Mouse (Mus musculus): Measurements from ENCODE around the gene Atrip. TPM values are rescaled to one million over a fixed set of nuclear protein-coding genes. Genes with fewer than 3 reads are reported as not detected.
A peak's percentile ranks its signal among the peaks of the same experiment; 100 is the strongest.

The Atrip gene
- polyA plus RNA-seq, 1 experiment: 10.2 TPM

DNA sequence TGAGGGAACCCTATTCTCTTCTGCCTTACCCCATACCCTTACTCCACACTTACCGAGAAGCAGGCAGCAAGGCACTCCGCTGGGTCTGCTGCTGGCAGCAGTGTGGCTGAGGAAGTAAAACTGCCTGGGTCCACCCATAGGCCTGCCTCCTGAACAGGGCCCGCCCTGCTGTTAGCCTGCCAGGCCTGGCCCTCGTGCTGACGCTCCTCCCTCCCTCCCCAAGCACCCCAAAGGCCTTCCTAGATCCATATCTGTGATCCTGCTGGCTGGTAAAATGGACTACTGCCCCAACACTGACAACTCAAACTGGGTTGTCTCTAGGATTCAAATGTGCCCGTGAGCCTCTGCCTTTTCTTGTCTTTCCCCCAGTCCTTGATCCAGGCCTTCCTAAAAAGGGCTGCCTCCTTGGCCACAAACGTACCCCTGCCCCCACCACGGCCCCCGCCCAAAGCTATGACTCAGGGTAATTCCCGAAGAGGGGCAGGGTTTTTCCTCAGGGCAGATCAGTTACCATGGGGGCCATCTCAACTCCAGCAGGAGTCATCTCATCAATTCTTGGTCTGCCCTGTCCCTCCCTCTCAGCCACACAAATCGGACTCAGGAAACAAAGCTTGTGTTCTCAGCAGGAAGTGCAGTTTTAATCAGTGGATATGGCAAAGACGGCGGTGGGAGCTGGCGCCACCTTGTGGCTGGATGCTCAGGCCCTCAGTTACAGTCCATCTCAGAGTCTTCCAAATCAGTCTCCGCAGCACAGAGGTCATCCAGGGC is 14.6 kb downstream of the Atrip start, which contains the start of gene Trex1:
Gene Trex1 (minus strand): TSS at position 599 of the 768 bp plus-strand sequence.
- H3K4me1 ChIP-seq (ENCODE audit: control insufficient read depth, insufficient read depth, low read length): peaks cover 11% of the 10 kb centered on the region
- H3K4me3 ChIP-seq (replicated peaks; ENCODE audit: control insufficient read depth, low read depth, low read length): peak within 1 kb of the TSS; percentile 61
- 2% methylated on average over 15 of the region's 15 CpGs for WGBS
- peak within 1 kb of the TSS; percentile 78 for H3K27ac ChIP-seq (ENCODE audit: control insufficient read depth, insufficient read depth, low read depth, low read length, poor library complexity)
- peak; percentile 99 for TF ChIP-seq CTCF (IDR thresholded peaks at IDR 0.05; ENCODE audit: control insufficient read depth, insufficient read depth, low read length)
- TF ChIP-seq POLR2A (IDR thresholded peaks at IDR 0.05; ENCODE audit: borderline replicate concordance, control insufficient read depth, low read depth, low read length): peak; percentile 99

DNA sequence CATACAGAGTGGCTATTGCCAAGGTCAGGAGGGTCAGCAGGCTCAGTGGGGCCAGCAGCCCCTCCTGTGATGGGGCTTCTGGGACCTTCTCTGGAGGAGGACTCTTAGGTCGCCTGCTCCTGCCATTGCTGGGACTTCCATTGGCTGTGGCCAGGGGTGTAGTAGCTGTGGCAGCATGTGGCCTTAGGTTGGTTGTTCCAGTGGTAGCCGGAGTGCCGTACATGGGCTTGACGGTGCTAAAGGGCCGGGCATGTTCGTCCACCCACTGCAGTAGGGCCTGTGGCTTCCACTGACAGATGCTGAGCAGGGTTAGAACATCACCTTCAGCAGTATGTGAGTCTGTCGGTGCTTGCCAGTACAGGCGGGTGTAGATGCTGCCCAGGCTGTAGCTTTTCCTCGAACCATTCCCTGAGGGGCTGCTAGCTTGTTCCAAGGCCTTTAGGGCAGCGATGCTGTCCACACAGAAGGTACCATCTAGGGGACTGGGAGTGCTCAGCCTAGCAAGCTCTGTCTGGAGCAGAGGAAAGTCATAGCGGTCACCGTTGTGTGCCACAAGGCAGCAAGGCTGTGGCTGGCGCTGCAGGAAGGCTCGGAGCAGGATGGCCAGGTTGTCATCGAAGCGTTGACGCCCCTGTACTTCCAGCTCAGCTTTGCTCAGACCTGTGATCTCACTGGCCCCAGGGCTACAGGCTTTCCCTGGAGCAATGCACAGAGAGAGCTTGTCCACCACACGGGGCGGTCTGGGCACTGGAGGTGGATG is 15.7 kb downstream of the Atrip start:
- TF ChIP-seq POLR2A (IDR thresholded peaks at IDR 0.05; ENCODE audit: borderline replicate concordance, control insufficient read depth, low read depth, low read length): peak; percentile 36; the same call in 1 of the 2 replicates
- TF ChIP-seq CTCF (IDR thresholded peaks at IDR 0.05; ENCODE audit: control insufficient read depth, insufficient read depth, low read length): no peak
- peak overlapping the region; percentile 61 for H3K4me3 ChIP-seq (replicated peaks; ENCODE audit: control insufficient read depth, low read depth, low read length)
- peak overlapping the region; percentile 78 for H3K27ac ChIP-seq (ENCODE audit: control insufficient read depth, insufficient read depth, low read depth, low read length, poor library complexity)
- peaks cover 11% of the 10 kb centered on the region for H3K4me1 ChIP-seq (ENCODE audit: control insufficient read depth, insufficient read depth, low read length)
- 69% methylated on average over 19 of the region's 19 CpGs for WGBS

DNA sequence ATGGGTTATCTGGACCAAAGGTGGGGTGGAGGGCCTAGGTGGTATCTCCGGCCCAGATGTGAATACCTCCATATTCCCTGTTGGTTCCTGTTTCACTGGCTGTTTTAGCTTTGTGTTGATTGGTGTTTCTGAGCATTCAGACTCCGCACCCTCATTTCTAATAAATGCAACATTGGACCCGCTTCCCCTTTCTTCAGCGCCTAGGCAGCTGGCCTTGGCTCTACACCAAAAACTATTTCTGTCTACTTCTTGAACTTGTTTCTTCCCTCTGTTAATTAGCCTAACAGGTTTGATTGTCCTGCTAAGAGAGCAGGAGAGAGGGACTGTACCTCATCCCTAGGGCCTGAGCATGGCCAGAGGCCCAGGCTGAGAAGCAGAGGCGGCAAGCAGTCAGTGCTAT is 16.4 kb downstream of the Atrip start:
- 32% methylated on average over 5 of the region's 5 CpGs for WGBS
- Histone ChIP-seq H3K27ac (ENCODE audit: control insufficient read depth, insufficient read depth, low read depth, low read length, poor library complexity) (peak overlapping the region; percentile 78), H3K4me1 (ENCODE audit: control insufficient read depth, insufficient read depth, low read length) (peaks cover 11% of the 10 kb centered on the region), H3K4me3 (replicated peaks; ENCODE audit: control insufficient read depth, low read depth, low read length) (peak overlapping the region; percentile 61)
- TF ChIP-seq POLR2A (IDR thresholded peaks at IDR 0.05; ENCODE audit: borderline replicate concordance, control insufficient read depth, low read depth, low read length) (no peak), CTCF (IDR thresholded peaks at IDR 0.05; ENCODE audit: control insufficient read depth, insufficient read depth, low read length) (no peak)

DNA sequence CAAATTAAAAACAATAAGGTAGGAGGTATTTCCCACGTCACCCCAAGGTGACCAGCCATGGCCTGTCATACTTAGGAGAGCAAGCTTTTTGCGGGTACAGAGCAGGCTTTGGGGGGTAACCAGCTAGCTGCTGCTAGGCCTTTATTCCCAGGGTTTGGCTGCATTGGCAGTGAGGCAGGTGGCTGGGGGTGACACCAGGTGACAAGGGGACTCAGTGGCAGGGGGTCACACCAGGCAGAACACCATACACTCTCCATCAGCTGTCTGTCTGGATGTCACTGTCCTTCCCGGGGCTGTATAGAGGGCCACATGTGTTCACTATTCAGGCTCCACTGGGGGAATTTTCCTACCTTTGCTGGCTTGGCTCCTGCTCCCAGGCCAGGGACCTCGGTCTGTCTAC is 17.0 kb downstream of the Atrip start:
- TF ChIP-seq CTCF (IDR thresholded peaks at IDR 0.05; ENCODE audit: control insufficient read depth, insufficient read depth, low read length): no peak
- no peak for TF ChIP-seq POLR2A (IDR thresholded peaks at IDR 0.05; ENCODE audit: borderline replicate concordance, control insufficient read depth, low read depth, low read length)
- Histone ChIP-seq H3K27ac (ENCODE audit: control insufficient read depth, insufficient read depth, low read depth, low read length, poor library complexity) (peak overlapping the region; percentile 71), H3K4me3 (replicated peaks; ENCODE audit: control insufficient read depth, low read depth, low read length) (peak overlapping the region; percentile 60), H3K4me1 (ENCODE audit: control insufficient read depth, insufficient read depth, low read length) (peaks cover 11% of the 10 kb centered on the region)
- WGBS: 70% methylated on average over 4 of the region's 4 CpGs

DNA sequence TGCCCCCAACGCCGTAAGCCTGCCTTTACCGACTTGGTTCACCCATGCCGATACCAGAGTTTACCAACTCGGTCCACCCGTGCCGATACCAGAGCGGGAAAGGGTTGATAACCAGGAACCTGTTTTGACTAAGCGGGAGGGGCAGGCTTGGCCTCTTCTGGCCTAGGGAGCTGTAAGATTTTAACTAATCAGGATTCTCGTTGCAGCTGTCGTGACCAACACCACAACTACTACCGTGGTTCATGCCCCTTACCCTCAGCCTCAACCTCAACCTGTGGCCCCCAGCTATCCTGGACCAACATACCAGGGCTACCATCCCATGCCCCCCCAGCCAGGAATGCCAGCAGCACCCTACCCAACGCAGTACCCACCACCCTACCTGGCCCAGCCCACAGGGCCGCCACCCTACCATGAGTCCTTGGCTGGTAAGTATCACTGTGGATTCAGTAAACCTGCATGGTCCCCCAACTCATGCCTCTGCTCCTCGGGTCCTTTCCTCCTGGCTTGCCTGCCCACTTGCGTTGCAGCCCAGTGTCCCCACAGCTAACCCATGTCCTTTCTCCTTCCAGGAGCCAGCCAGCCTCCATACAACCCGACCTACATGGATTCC is 17.7 kb downstream of the Atrip start:
- H3K4me3 ChIP-seq (replicated peaks; ENCODE audit: control insufficient read depth, low read depth, low read length): no peak overlapping the region
- WGBS: 83% methylated on average over 17 of the region's 17 CpGs
- peak overlapping the region; percentile 12 for H3K27ac ChIP-seq (ENCODE audit: control insufficient read depth, insufficient read depth, low read depth, low read length, poor library complexity)
- peaks cover 11% of the 10 kb centered on the region for H3K4me1 ChIP-seq (ENCODE audit: control insufficient read depth, insufficient read depth, low read length)
- TF ChIP-seq CTCF (IDR thresholded peaks at IDR 0.05; ENCODE audit: control insufficient read depth, insufficient read depth, low read length) (no peak), POLR2A (IDR thresholded peaks at IDR 0.05; ENCODE audit: borderline replicate concordance, control insufficient read depth, low read depth, low read length) (no peak)

DNA sequence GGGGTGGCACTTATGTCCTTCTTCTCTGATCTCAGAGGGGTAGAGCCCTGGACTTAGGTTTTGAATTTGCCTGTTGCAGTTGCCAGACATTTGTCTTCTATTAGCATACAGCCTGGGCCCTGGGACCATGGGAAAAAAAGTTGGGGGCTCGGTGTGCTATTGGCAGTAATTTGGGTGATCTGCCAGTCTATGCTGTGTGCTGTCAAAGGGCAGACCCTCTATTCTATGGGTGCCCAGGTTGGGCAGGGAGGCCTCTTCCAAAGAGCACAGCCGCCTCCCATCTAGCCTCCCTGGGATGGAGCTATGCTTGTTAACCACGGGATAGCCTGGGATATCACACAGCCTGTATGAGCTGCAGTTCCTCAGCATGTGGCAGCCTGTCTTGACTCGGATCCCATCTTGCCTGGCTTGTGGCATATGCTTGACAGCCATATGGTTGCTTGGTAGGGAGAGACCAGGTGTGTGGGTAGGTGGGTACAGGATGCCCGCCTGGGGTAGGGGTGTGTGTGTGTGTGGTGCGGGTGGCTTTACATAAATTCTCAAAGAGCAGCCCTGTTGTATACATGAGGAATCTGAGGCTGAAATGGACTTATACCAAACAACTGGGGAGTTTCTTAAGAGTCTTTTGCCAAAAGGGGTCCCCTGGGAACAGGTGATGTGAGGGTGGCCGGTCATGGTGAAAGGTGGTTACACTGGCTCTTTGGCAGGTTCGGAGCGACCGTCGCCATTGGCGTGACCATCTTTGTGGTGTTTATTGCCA is 18.5 kb downstream of the Atrip start:
- Histone ChIP-seq H3K4me1 (ENCODE audit: control insufficient read depth, insufficient read depth, low read length) (peaks cover 11% of the 10 kb centered on the region), H3K4me3 (replicated peaks; ENCODE audit: control insufficient read depth, low read depth, low read length) (peak overlapping the region; percentile 56), H3K27ac (ENCODE audit: control insufficient read depth, insufficient read depth, low read depth, low read length, poor library complexity) (peak overlapping the region; percentile 54)
- 81% methylated on average over 12 of the region's 12 CpGs for WGBS
- TF ChIP-seq CTCF (IDR thresholded peaks at IDR 0.05; ENCODE audit: control insufficient read depth, insufficient read depth, low read length) (no peak), POLR2A (IDR thresholded peaks at IDR 0.05; ENCODE audit: borderline replicate concordance, control insufficient read depth, low read depth, low read length) (no peak)

DNA sequence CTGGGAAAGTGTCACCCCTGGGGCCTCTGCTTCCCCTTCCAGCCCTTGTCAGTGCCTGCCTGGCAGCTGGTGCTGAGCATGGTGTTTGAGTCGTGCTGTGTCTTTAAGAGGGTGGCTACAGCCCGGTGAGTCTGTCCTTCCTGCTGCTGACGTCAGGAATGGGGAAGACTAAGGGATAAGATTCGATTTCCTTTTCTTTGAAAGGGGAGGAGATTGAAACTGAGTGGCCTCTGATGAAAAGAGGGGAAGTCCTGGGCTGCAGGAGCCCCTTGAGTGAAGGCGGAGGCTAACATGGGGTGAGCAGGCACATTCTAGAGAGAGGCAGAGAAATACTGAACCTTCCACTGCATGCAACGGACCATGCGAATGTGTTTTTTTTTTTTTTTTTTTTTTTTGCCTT is 19.2 kb downstream of the Atrip start:
- WGBS: 2% methylated on average over 7 of the region's 7 CpGs
- no peak for TF ChIP-seq CTCF (IDR thresholded peaks at IDR 0.05; ENCODE audit: control insufficient read depth, insufficient read depth, low read length)
- H3K4me3 ChIP-seq (replicated peaks; ENCODE audit: control insufficient read depth, low read depth, low read length): peak overlapping the region; percentile 56
- H3K27ac ChIP-seq (ENCODE audit: control insufficient read depth, insufficient read depth, low read depth, low read length, poor library complexity): peak overlapping the region; percentile 54
- H3K4me1 ChIP-seq (ENCODE audit: control insufficient read depth, insufficient read depth, low read length): peaks cover 12% of the 10 kb centered on the region

Measured in bone marrow, adult 2 months (tissue).